Mouse (Mus musculus): ENCODE measurements at regions not wholly inside any gene's neighbourhood (a gene's known extent, or its start where the extent isn't known, plus 50 kb on each side); places are given as distances from the start of the nearest gene placed in this dataset.
A peak's percentile ranks its signal among the peaks of the same experiment; 100 is the strongest.

GRCm38 (mm10) chr16:19087914-19088313, 211.1 kb downstream of the Hira start:
- H3K4me3 ChIP-seq (replicated peaks in 1 of 3; ENCODE audit: low read depth in 2 of 3, low read length in 2 of 3, poor library complexity in 1 of 3), result no peak overlapping the region
- peaks cover 0 to 4% of the 10 kb centered on the region in 2 experiments for H3K36me3 ChIP-seq (replicated peaks in 1 of 2; ENCODE audit: control insufficient read depth in 1 of 2, insufficient read depth in 1 of 2, low read length in 1 of 2)
- H3K79me2 ChIP-seq (replicated peaks; ENCODE audit: control insufficient read depth, extremely low read depth, insufficient read depth, poor library complexity, severe bottlenecking), result no peaks in the 10 kb centered on the region
- peak overlapping the region; percentile 29; the same call in 1 of the 2 replicates for H3K4me2 ChIP-seq (ENCODE audit: insufficient read depth, low read depth, poor library complexity, severe bottlenecking)
- DNase-seq (ENCODE audit: extremely low read depth), result peak; percentile 87
- in situ Hi-C loops (cut with MboI; ENCODE audit: low pct_ligation_motif_present, low pct_unique_long_range_greater_than_20kb, low sequenced_read_pairs) (loop anchor here (10.0 to 25.0 kb wide), 2 partner anchors 213 to 401 kb away; partner anchors contain the start of genes Hira and Mrpl40), dilution Hi-C loops (cut with MboI; ENCODE audit: extremely low pct_ligation_motif_present, extremely low pct_unique_long_range_greater_than_20kb, low sequenced_read_pairs) (no loop called here)
- peak overlapping the region; percentile 80 for H3K9ac ChIP-seq (ENCODE audit: insufficient read depth, low read depth)
- no peaks in the 10 kb centered on the region for H3K27me3 ChIP-seq (replicated peaks)
- no peak for TF ChIP-seq NRF1 (IDR thresholded peaks at IDR 0.05; ENCODE audit: low read depth, low read length)
- peak in 1 of 2 experiments; percentile 89; a peak in 2 of 4 replicates for TF ChIP-seq CTCF (conservative IDR thresholded peaks at IDR 0.05 in 1 of 2, IDR thresholded peaks at IDR 0.05 in 1 of 2; ENCODE audit: low read depth in 2 of 2, low read length in 2 of 2)
- TF ChIP-seq BHLHE40 (IDR thresholded peaks at IDR 0.05; ENCODE audit: low read depth, low read length), result peak; percentile 68
- no peak for TF ChIP-seq ZNF384 (IDR thresholded peaks at IDR 0.05; ENCODE audit: low read depth, low read length)
- no peak for TF ChIP-seq MAFK (IDR thresholded peaks at IDR 0.05; ENCODE audit: insufficient replicate concordance, low read length)
- no peak for TF ChIP-seq CHD2 (IDR thresholded peaks at IDR 0.05; ENCODE audit: low read length)
- no peak for TF ChIP-seq UBTF (IDR thresholded peaks at IDR 0.05; ENCODE audit: low read depth, low read length)
- TF ChIP-seq USF2 (conservative IDR thresholded peaks at IDR 0.05; ENCODE audit: low read depth, low read length), result peak; percentile 87
- no peak for TF ChIP-seq KAT2A (IDR thresholded peaks at IDR 0.05; ENCODE audit: insufficient replicate concordance, low read length)
- peak; percentile 30; the same call in 1 of the 2 replicates for TF ChIP-seq TCF12 (IDR thresholded peaks at IDR 0.05; ENCODE audit: low read depth, low read length)
- peak; percentile 85 for TF ChIP-seq USF1 (IDR thresholded peaks at IDR 0.05; ENCODE audit: low read depth, low read length)
- TF ChIP-seq MYC (IDR thresholded peaks at IDR 0.05; ENCODE audit: low read depth, low read length), result peak; percentile 100
- TF ChIP-seq RAD21 (IDR thresholded peaks at IDR 0.05; ENCODE audit: low read depth, low read length), result peak; percentile 92
- TF ChIP-seq ZKSCAN1 (IDR thresholded peaks at IDR 0.05; ENCODE audit: borderline replicate concordance, low read depth, low read length), result no peak
- TF ChIP-seq TBP (conservative IDR thresholded peaks at IDR 0.05; ENCODE audit: low read depth, low read length), result peak; percentile 74
- no peak for TF ChIP-seq POLR2AphosphoS2 (IDR thresholded peaks at IDR 0.05; ENCODE audit: low read depth, low read length)
- no peak for TF ChIP-seq SIN3A (IDR thresholded peaks at IDR 0.05; ENCODE audit: low read length)
- no peak for TF ChIP-seq POLR2A (IDR thresholded peaks at IDR 0.05; ENCODE audit: low read depth, low read length)
- no peak for TF ChIP-seq RCOR1 (conservative IDR thresholded peaks at IDR 0.05; ENCODE audit: low read depth, low read length)
- no peak for TF ChIP-seq MAZ (IDR thresholded peaks at IDR 0.05; ENCODE audit: low read depth, low read length)
- no peak for TF ChIP-seq ELF1 (IDR thresholded peaks at IDR 0.05; ENCODE audit: low read depth, low read length)
- TF ChIP-seq MEF2A (IDR thresholded peaks at IDR 0.05; ENCODE audit: borderline replicate concordance, low read depth, low read length), result peak; percentile 36; the same call in 1 of the 2 replicates
- TF ChIP-seq EP300 (IDR thresholded peaks at IDR 0.05; ENCODE audit: low read length), result no peak
- TF ChIP-seq MAX (IDR thresholded peaks at IDR 0.05; ENCODE audit: low read length), result peak; percentile 99
- TF ChIP-seq MXI1 (IDR thresholded peaks at IDR 0.05; ENCODE audit: low read depth, low read length), result peak; percentile 61; the same call in 1 of the 2 replicates
- TF ChIP-seq HCFC1 (IDR thresholded peaks at IDR 0.05; ENCODE audit: low read depth, low read length), result no peak
- TF ChIP-seq CHD1 (IDR thresholded peaks at IDR 0.05; ENCODE audit: low read depth, low read length), result no peak
- no peak for TF ChIP-seq GABPA (IDR thresholded peaks at IDR 0.05; ENCODE audit: insufficient replicate concordance, low read depth, low read length)
- TF ChIP-seq ZMIZ1 (IDR thresholded peaks at IDR 0.05; ENCODE audit: low read depth, low read length), result no peak
- peak; percentile 79 for TF ChIP-seq JUND (conservative IDR thresholded peaks at IDR 0.05; ENCODE audit: low read depth, low read length)
- no peak for TF ChIP-seq ETS1 (conservative IDR thresholded peaks at IDR 0.05; ENCODE audit: low read depth, low read length)
- no peak for TF ChIP-seq PAX5 (IDR thresholded peaks at IDR 0.05; ENCODE audit: low read length)
- no peak; the same call in 1 of the 2 replicates for TF ChIP-seq JUN (IDR thresholded peaks at IDR 0.05; ENCODE audit: insufficient read depth, low read depth, low read length)
- TF ChIP-seq ZC3H11A (IDR thresholded peaks at IDR 0.05; ENCODE audit: low read depth, low read length), result peak; percentile 95
- no peak for TF ChIP-seq NELFE (IDR thresholded peaks at IDR 0.05; ENCODE audit: low read depth, low read length)
- 0 out of 2 replicates have a peak, but pooled peaks have one; percentile 45 for TF ChIP-seq E2F4 (IDR thresholded peaks at IDR 0.05; ENCODE audit: insufficient replicate concordance, low read depth, low read length)
- TF ChIP-seq IRF4 (IDR thresholded peaks at IDR 0.05; ENCODE audit: low read depth, low read length), result peak; percentile 53; the same call in 1 of the 2 replicates
- peak; percentile 95 for TF ChIP-seq SMC3 (IDR thresholded peaks at IDR 0.05; ENCODE audit: low read depth, low read length)
- H3K4me1 ChIP-seq (ENCODE audit: control insufficient read depth in 1 of 2, insufficient read depth in 2 of 2), result peaks cover 10 to 46% of the 10 kb centered on the region in 2 experiments; a peak in 3 of 4 replicates
- H3K9me3 ChIP-seq (replicated peaks; ENCODE audit: low read length), result peaks cover 6% of the 10 kb centered on the region
- H3K27ac ChIP-seq (ENCODE audit: insufficient read depth, low read depth), result peak overlapping the region; percentile 91; the same call in 1 of the 2 replicates

Data from CH12.LX (cell line).